Comparison of ENCODE assay signal across 24 mouse cellular contexts in the genomic region with DNA sequence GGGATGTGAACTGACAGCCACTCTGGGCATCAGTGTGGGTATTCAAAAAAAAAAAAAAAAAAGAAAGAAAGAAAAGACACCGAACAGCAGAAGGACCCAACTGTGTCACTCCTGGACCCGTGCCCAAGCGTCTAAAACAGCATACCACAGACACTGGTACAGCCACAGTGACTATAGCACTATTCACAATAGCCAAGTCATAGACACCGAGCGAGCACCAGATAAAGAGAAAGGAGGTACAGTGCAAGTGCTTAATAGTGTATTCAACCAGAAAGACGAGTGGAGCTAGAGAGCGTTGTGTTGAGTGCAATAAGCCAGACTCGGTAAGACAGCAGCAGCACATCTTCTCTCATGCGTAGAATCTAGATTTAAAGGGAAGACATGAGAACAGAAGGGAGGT.
DNase-seq lines count a peak whose midpoint lies in the region; ATAC-seq lines count a peak whose summit lies in the region.
"Had no signal": no experiment of that assay in that cellular context is flagged by ENCODE, and none has a peak within 500 bp of the region (broad histone marks: within the 10 kb centered on the region; RNA-seq: fewer than 3 reads in every experiment).

No protein-coding gene starts in this region.

- H3K27me3 ChIP-seq in forebrain, embryonic 13.5 days: 0 out of 2 replicates have a peak, but pooled peaks cover 2% of the 10 kb centered on the region
- peaks cover 2% of the 10 kb centered on the region; the same call in 1 of the 2 replicates for H3K27me3 ChIP-seq in forebrain, embryonic 11.5 days (ENCODE audit: control insufficient read depth, insufficient read depth, low read length)
- H3K27me3 ChIP-seq in forebrain, embryonic 16.5 days (replicated peaks; ENCODE audit: control insufficient read depth, insufficient read depth, low read length): no peaks in the 10 kb centered on the region

- no peak overlapping the region for H3K4me3 ChIP-seq in forebrain, embryonic 13.5 days
- no peak overlapping the region for H3K4me3 ChIP-seq in forebrain, embryonic 11.5 days (ENCODE audit: low read depth, low read length)
- H3K4me3 ChIP-seq in forebrain, embryonic 16.5 days (replicated peaks; ENCODE audit: low read length): no peak overlapping the region
- H3K4me3 ChIP-seq: embryonic facial prominence, embryonic 10.5 days; heart, adult 2 months; left cerebral cortex, adult 2 months; limb, embryonic 10.5 days; liver, embryonic 15.5 days; lung, embryonic 15.5 days; neural tube, embryonic 12.5 days had no signal

- H3K36me3 ChIP-seq in forebrain, embryonic 13.5 days (ENCODE audit: poor library complexity, severe bottlenecking): no peaks in the 10 kb centered on the region
- no peaks in the 10 kb centered on the region for H3K36me3 ChIP-seq in forebrain, embryonic 11.5 days (ENCODE audit: control insufficient read depth, insufficient read depth, low read length)
- no peaks in the 10 kb centered on the region for H3K36me3 ChIP-seq in forebrain, embryonic 16.5 days (ENCODE audit: control insufficient read depth, insufficient read depth)
- H3K36me3 ChIP-seq: embryonic facial prominence, embryonic 10.5 days; limb, embryonic 10.5 days; liver, embryonic 15.5 days; lung, embryonic 15.5 days; neural tube, embryonic 12.5 days had no signal

- no peak for DNase-seq in forebrain, embryonic 11.5 days (ENCODE audit: low spot score)
- DNase-seq in left cerebral cortex, postnatal 4 days: peak; percentile 48
- no peak for DNase-seq in left cerebral cortex, postnatal 25 days (ENCODE audit: low spot score in 2 of 2)
- DNase-seq in Muller cell, postnatal 12 days (ENCODE audit: inconsistent ontology term): peak; percentile 63
- no peak for DNase-seq in ovary, postnatal 36 days (ENCODE audit: low spot score)
- DNase-seq: adrenal gland, postnatal 25 days; cerebellum, adult 9-11 months; gastrocnemius, postnatal 14 days; heart, adult 2 months; heart, postnatal 36 days; kidney, adult 2 months; kidney, postnatal 10 days; liver; lung, postnatal 4 days had no signal

- H3K9ac ChIP-seq in forebrain, embryonic 13.5 days: no peak overlapping the region
- H3K9ac ChIP-seq in forebrain, embryonic 11.5 days (ENCODE audit: low read length): no peak overlapping the region
- H3K9ac ChIP-seq in forebrain, embryonic 16.5 days (replicated peaks; ENCODE audit: low read depth, low read length): no peak overlapping the region
- H3K9ac ChIP-seq: liver, embryonic 15.5 days; lung, embryonic 15.5 days; neural tube, embryonic 12.5 days had no signal

- no peaks in the 10 kb centered on the region for H3K9me3 ChIP-seq in forebrain, embryonic 13.5 days (replicated peaks)
- H3K9me3 ChIP-seq in forebrain, embryonic 11.5 days (ENCODE audit: control insufficient read depth, low read length): no peaks in the 10 kb centered on the region
- no peaks in the 10 kb centered on the region for H3K9me3 ChIP-seq in forebrain, embryonic 16.5 days (ENCODE audit: control insufficient read depth, low read length)
- H3K9me3 ChIP-seq: embryonic facial prominence, embryonic 10.5 days; limb, embryonic 10.5 days; liver, embryonic 15.5 days; lung, embryonic 15.5 days; neural tube, embryonic 12.5 days had no signal

- intact Hi-C loops in left cerebral cortex, postnatal 4 days (cut with DNase I): no loop called here
- intact Hi-C loops in left cerebral cortex, postnatal 25 days (cut with DNase I): no loop called here

- H3K4me2 ChIP-seq in forebrain, embryonic 13.5 days: no peak overlapping the region
- H3K4me2 ChIP-seq in forebrain, embryonic 11.5 days (ENCODE audit: low read depth, low read length, severe bottlenecking): no peak overlapping the region
- no peak overlapping the region for H3K4me2 ChIP-seq in forebrain, embryonic 16.5 days (ENCODE audit: low read length)
- H3K4me2 ChIP-seq: liver, embryonic 15.5 days; lung, embryonic 15.5 days; neural tube, embryonic 12.5 days had no signal

- ATAC-seq in forebrain, embryonic 13.5 days: peak; percentile 64; the same call in 1 of the 2 replicates
- no peak for ATAC-seq in forebrain, embryonic 11.5 days (replicated peaks; ENCODE audit: low FRiP score)
- peak; percentile 57; the same call in 1 of the 2 replicates for ATAC-seq in forebrain, embryonic 16.5 days
- ATAC-seq: CD4-positive, CD25-positive, alpha-beta regulatory T cell, adult 4 months; inflammation-experienced regulatory T-cells, adult 6 months had no signal

- WGBS in forebrain, embryonic 13.5 days: 27% methylated on average over 9 of the region's 9 CpGs
- 78% methylated on average over 9 of the region's 9 CpGs for WGBS in forebrain, embryonic 11.5 days
- 26% methylated on average over 9 of the region's 9 CpGs for WGBS in forebrain, embryonic 16.5 days

- no peak overlapping the region; the same call in none of the 2 replicates for H3K27ac ChIP-seq in forebrain, embryonic 13.5 days
- H3K27ac ChIP-seq in forebrain, embryonic 11.5 days (ENCODE audit: low read depth, low read length): no peak overlapping the region
- H3K27ac ChIP-seq in forebrain, embryonic 16.5 days (ENCODE audit: low read length): no peak overlapping the region
- H3K27ac ChIP-seq: embryonic facial prominence, embryonic 10.5 days; heart, adult 2 months; left cerebral cortex, adult 2 months; limb, embryonic 10.5 days; liver, embryonic 15.5 days; lung, embryonic 15.5 days; neural tube, embryonic 12.5 days had no signal

- H3K4me1 ChIP-seq in forebrain, embryonic 13.5 days: peaks cover 26% of the 10 kb centered on the region
- no peaks in the 10 kb centered on the region for H3K4me1 ChIP-seq in forebrain, embryonic 11.5 days (replicated peaks; ENCODE audit: control insufficient read depth, insufficient read depth, low read length)
- peaks cover 13% of the 10 kb centered on the region for H3K4me1 ChIP-seq in forebrain, embryonic 16.5 days (replicated peaks; ENCODE audit: control insufficient read depth, insufficient read depth, low read length)
- H3K4me1 ChIP-seq: liver, embryonic 15.5 days; lung, embryonic 15.5 days had no signal

Comparison
In these comparisons a context has a peak if more than half of its experiments do, and no peak if none do; other contexts are left out.
1. DNase-seq: peak in left cerebral cortex, postnatal 4 days (single experiment) and Muller cell, postnatal 12 days (single experiment); none in forebrain, embryonic 11.5 days (single experiment), left cerebral cortex, postnatal 25 days (0 of 2) and ovary, postnatal 36 days (single experiment).